Mouse (Mus musculus) c-Kit-positive CD71-negative TER-119-negative erythroid progenitor cells, embryonic 14.5 days (primary cell): ENCODE data around the gene Crybb3.

Experiments used
- DNase-seq: peaks from one replicate; pipeline ENCODE4 v3.0.0-alpha.2; 2013; ENCODE audit warnings: low read depth

Crybb3 gene

DNA sequence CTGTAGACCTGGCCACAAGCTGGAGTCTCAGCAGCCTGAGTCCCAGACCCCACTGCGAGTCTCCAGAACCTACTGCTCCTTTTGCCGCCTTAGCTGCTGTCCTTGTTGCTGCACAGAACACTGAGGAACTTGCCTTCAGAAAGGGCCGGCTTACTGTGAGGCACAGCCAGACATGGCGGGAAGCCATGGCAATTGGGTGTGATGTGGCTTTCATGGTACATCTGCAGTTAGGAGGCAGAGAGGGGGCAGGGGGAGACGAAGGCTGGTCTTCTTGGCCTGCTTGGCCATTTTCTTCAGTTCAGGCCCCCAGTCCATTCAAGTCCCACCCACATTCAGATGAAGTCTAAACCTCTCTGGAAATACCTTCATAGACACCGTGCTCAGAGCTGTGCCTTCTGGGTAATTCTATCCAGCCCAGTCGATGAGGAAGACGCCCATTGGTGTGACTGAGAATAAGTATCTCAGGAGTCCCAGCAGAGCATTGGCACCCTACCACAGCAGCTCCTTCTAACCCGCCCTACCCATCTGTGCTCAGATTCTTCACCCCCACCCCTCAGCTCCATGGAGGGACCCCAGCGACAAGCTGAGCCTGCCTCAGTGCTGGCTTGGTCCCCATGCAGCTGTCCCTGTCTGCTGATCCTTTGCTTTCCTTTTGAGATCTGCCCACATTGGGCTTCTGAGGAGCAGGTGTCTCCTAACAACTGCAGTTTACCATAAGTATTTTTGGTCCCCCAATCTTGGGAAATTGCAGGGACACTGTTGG, 35.7 kb downstream of the Crybb3 start:
- DNase-seq = no peak

DNA sequence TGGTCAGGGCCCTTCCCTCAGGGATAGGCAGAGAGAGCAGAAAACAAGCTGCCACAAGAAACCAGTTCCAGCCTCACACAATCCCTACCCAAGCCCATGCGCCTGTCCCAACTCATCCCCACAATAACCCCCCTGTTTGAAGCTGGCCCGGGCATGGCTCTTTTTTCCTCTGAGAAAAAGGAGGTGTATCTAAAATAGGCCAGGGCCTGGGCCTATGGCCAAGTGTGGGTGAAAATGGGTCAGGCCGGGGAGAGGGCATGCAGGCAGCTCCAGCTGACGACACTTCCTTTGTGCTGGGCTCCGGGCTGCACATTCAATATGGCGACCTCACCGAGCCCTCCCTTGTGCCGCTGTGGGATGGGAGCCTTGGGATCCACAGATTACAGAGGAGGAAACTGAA, 37.9 kb downstream of the Crybb3 start:
- no peak for DNase-seq

DNA sequence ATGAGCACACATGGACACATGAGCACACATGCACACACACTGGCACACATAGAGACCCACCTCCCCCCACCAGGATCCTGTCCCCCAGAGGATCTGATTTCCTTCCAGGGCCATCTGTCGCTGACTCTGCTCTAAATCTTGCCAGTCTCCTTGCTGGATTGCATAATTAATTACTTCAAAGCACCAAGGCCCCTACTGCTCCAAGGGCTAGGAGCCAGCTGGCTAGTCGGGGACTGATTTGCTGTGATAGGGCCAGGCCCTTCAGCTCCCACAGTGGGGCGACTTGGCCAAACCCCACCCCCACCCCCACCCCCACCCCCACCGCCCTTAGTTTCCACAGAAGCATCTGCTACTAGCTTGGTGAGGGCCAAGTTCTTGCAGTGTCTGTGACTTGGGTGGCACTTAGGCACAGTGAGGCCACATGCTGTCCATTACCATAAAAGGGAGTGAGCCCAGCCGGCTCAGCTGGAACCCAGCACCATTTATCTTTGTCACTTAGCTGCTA, 39.8 kb downstream of the Crybb3 start:
- no peak for DNase-seq

DNA sequence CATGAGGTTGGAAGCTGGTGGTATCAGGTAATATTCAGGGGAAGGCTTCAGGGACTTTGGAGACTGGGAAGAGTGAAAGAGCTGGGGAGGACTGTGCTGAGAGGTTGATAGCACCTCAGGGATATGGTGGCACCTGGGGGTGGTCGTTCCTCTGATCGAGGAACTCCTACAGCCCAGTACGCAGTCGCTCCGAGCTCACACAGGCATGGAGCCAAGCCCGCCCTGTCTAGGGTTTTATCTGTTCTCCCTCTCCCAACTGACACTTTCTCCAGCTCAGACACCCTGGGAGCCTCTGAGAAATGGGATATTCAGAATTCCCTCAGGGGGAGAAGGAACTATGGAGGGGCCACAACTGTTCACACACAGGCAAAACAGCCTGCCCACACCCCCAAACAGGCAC, 40.6 kb downstream of the Crybb3 start:
- no peak for DNase-seq

- DNase-seq = no peak
Measured at GRCm38 (mm10) chr5:113038601-113039000, 42.8 kb downstream of the Crybb3 start.

DNA sequence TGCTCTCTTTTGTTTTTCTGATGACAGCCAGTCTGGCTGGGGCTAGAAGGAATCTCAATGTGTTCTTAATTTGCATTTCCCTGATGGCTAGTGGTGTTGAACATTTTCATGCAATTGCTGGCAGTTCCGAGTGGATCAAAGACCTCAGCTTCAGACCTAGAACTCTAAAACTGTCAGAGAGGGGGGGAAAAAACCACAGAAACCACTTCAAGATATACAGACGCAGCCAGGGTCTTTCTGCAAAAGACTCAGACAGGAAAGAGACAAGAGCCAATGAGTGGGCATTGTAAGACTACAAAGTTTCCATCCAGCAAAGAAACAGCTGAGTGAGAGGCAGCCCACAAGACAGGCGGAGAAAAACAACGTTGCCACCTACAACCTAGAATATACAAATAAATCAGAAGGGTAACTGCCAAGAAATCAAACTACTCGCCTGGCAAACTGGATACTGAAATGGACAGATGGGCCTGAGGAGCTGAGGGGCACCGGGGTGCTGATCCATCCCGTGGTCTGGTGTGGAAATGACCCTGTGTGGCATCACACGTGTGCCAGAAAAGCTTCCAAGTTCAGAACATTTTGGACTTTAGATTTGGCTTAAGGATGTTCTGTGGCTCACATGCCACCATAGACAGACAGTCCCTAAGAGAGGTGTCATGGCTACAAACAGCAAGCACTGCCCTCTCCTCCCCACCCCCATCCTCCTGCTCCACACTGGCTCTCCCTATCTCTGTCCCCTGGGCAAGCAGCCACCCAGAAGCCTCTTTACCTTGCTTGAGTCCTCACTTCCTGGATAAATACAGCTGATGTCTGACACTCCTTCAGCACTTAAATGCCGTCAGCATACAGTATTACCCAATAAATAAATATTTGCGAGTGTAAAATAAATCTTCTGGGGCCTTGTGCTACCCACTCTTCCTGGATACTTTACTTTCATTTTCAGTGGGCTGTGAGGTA, 46.0 kb downstream of the Crybb3 start:
- no peak for DNase-seq

DNA sequence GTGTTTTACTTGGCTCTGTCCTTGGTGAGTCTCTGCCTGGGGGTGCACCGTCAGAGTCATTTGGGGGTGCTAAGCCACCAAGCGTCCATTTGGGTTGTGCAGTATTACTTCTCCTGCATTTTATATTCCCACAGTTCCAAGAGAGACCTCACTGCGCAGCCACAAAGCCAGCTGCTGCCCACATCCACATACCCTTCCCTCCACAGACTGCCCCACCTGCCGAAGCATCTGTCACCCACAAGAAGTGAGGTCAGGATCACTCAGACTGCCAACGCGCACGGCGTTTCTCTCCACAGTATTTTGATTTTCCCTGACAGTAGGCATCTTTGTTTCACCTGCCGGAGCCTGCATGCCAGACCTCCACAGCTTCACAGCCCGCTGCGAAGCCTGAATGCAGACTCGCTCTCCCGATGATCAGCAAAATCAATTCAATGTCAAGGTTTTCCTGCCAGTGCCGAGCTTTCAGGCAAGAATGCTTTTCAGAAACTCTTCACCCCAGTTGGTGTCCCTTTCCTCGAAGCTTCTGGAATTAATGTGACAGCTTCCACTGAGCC, 50.1 kb downstream of the Crybb3 start:
- no peak for DNase-seq

- no peak for DNase-seq
Measured at GRCm38 (mm10) chr5:113030082-113030481, 51.3 kb downstream of the Crybb3 start.

DNA sequence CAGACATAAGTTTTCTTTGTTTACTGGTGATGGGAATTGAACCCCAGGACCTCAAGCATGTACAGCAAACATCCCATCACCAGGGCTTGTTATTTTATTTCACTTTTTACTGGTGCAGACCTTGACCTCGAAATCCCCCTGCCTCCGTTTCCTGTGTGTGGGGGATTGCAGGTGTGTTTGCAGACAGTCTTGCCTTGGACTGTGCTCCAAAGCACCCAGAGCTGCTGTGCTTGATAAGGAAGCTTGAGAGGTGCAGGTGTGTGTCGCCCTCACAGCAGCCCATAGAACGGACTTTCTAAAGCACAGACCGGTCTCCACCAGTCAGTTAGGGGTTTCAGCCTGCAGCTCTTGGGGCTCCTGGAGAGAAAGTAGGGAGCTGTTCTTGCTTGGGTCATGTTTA, 54.7 kb downstream of the Crybb3 start:
- no peak for DNase-seq
